Mouse (Mus musculus): ENCODE data around the gene Ptprt.

Ptprt gene

DNA sequence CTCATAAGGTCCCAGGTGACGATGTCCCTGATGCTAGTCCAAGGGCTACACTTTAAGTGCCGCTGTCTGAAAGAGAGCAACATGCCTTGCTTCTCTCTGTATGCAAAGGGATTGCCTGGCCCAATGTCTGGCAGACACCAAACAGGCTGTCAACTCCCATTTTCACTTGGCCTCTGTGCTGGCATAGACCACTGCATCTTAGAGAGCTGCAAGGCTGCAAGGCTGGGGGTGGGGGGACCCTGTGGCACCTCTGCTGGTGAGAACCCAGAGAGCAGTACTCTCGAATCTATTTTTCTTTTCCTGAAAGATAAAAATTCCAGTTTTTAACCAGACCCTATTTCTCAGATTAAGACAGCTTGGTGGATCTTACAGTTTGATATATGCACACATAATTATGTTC lies 69.6 kb downstream of the Ptprt start:
- DNase-seq (ENCODE audit: extremely low read depth, low read depth), result no peak

DNA sequence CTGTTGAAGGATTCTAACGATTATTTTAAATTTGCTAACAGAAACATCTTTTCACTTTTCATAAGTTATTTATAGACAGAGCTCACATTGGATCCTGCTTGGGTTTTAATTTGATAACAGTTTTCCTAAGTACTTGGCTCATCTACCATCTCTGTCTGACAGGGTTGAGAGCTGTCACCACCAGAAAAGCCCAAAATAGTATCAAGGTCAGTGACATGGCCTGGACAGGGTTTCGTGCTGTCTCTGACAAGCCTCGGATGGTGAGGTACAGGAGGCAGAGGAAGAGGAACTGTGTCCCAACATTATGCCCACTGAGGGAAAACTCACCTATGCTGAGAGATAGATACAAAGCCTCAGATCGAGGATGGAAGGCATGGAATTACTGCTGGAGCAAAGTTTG lies 79.3 kb downstream of the Ptprt start:
- DNase-seq (ENCODE audit: extremely low read depth, low read depth), result no peak

DNA sequence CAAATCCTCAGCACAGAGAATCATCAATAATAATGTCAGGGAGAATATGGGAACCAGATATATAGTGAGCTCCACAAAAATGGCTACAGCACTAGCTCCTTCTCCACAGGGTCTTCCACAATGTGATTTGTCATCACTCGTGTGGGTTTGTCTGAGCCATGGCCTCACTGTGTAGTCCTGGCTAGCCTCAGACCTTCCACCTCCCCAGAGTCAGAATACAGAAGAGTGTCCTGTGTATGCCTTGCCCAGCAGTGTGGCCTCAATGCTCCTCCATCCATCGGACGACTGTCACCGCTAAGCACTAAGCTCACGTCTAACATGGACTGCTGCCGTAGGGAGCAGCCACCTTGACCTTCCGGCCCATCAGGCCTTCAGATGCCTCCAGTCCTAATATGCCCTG lies 83.1 kb downstream of the Ptprt start:
- DNase-seq (ENCODE audit: extremely low read depth, low read depth), result no peak

DNA sequence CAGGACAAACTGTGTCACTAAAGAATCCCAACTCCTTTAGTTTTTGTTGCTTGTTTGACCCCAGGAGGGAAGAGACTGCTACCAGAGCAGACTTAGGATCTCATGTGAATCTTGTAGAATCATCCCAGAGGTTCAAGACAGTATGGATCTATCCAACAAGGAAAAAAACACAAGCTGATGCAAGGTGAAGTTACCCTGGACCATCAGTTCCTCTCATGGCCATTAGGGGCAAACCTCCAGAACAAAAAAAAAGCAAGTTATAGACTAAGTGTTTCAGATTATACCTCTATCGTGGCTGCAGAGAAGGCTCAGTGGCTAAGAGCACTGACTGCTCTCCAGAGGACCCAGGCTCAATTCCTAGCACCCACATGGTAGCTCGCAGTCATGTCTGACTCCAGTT lies 88.1 kb downstream of the Ptprt start:
- DNase-seq (ENCODE audit: extremely low read depth, low read depth), result no peak

DNA sequence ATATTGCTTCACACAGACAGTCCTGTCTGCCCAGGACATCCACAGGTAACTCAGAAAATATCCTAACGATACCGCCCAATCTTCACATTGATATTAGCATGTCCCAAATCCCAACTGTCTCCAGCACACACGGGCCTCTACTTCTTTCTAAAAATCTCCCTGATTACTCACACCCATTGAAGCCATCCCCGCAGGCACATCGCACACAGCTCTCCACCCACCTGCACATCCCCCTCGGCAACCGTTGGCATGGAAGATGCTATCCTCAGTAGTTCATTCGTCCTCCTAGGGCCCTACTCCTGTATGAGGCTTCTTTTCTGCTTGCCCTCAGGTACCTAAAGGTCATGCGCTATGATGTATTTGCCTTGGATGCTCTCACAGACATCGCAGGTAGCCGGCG lies 89.9 kb downstream of the Ptprt start:
- no peak for DNase-seq (ENCODE audit: extremely low read depth, low read depth)

DNA sequence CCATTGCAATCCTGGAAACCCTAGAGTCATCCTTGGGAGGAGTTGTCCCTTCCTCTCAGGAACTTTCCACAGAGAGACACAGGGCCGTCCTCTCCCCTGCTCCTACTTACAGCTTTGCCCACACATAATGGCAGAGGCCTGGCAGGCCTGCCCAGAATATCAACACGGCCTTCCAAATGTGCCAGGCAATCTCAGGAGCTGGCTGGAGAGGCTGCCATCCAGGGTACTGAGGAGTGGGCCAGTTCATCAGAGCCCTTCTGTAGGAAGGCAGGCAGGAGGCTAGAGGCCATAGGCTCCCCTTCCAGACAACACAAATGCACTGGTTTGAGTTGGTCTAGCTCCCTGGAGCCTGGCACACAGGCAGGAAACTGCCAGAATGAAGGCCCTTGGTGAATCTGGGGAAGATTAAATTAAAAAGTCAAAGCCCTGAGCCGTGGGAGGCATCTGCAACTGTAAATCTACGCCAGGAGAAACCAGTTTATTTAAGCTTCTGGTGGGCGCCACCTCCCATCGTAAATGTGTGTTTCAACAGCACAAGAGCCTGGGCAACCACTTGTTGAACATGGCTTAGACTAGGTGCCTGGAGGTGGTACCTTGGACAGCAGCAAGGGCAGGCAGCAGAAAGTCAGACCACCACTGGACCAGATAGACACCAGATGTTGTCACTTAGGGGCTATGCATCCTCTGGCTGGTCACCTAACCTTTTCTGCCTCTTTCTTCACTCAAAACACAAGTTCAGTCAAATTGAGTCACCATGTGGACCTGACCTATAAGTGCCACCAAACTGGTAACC lies 92.4 kb downstream of the Ptprt start:
- no peak for DNase-seq (ENCODE audit: extremely low read depth, low read depth)

DNA sequence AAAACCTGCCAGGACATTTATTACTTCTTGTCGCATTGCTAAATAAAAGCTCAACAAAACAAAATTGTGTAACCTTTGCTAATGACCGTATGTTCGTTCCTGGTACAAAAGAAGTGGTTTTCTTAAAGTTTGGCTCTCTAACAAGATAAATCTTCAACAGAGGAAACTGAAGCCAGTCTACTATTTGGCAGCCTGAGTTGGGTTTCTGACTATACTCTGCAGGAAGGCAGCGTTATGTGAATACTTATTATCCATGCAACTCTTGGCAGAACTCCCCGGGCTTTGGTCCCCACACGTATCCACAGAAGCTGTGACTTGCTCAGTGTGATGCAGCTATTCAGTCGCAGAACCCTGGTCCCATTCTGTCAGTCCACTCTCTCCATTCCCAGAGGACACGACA lies 112.6 kb downstream of the Ptprt start:
- no peak for DNase-seq (ENCODE audit: extremely low read depth, low read depth)

DNA sequence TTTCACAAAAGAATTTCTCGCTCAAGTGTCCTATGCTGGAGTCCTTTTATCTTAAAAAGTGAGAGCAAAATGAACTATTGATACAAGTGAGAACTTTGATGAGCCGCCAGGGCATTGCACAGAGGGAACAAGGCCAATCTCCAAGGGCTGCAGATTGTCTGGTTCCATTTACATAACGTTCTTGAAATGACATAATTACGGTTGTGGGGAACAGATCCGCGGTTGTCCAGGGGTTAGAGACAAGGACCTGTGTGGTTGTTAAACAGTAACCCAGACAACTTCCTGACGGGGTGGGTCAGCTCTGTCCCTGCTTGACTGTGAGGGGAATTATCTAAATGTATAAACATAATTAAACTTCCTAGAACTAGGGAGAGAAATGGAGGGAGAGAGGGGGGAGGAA lies 129.3 kb downstream of the Ptprt start:
- no peak for DNase-seq (ENCODE audit: extremely low read depth, low read depth)

DNA sequence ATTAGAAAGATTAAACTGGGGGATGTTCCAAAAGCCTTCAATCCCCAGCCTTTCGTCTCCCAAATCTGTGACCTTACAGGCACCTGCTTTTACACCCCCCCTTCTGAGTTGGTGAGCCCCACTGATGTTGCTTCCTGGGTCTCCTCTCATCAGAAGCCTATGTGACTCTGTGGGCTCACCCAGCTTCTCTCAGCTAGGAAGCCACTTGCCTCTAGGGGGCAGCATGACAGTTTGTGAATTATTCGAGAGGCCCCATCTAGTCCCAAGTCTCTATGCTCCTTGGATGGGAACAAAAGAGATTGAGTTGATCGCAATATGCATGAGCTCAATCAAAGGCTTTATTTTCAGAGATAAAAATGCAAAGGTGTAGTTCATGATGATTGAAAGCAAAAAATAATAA lies 132.0 kb downstream of the Ptprt start:
- DNase-seq (ENCODE audit: extremely low read depth, low read depth), result no peak

DNA sequence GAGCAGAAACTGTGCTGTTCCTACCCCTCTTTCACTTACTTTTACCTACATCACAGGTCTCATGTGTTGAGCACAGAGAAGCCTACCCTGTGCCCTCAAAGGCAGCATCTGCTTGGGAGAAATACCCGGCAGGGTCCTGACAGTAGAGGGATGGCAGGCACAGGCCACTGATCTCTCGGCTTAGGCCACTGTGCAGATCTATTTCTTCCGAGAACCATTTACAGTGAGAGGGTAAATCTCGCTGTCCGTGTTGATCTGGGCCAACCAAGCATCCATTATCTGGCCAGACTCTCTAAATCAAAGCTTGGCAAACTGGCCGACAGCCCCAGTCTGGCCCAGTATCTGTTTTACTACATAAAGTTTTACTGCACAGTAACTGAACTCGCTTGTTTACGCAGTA lies 145.0 kb downstream of the Ptprt start:
- no peak for DNase-seq (ENCODE audit: extremely low read depth, low read depth)

DNA sequence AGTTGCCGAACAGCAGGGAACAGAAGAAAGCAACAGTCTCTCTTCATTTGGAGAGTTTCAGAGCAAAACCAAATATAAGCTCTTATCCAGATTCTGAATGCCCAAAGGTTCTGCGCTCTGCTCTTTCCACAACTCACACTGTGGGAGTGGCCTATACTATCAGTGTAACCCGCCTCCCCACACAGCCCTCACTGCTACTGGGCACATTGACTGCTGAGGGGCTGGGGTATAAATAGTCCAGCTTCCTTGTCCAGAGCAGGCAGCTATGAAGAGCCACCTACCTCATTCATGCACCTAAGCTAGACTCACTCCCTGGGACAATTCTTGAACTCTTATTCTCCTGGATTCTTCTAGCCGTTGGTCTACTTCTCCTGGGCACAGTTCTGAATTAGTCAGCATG lies 147.9 kb downstream of the Ptprt start:
- no peak for DNase-seq (ENCODE audit: extremely low read depth, low read depth)

DNA sequence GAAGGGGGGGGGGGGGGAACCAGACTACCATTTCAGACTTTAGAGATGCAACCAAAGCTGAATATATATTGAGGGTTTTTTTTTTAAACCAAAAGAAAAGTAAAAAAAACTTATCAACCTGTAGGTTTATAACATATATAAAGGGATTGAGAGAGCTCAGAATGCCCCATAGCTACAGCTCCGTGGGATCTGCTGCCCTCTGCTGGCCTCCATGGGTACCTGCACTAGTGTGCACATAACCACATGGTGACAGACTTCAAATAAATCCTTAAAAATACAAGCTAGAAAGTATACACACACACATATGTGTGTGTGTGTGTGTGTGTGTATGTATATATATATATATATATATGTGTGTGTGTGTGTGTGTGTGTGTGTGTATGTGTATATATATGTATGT lies 148.9 kb downstream of the Ptprt start:
- DNase-seq (ENCODE audit: extremely low read depth, low read depth), result no peak

DNA sequence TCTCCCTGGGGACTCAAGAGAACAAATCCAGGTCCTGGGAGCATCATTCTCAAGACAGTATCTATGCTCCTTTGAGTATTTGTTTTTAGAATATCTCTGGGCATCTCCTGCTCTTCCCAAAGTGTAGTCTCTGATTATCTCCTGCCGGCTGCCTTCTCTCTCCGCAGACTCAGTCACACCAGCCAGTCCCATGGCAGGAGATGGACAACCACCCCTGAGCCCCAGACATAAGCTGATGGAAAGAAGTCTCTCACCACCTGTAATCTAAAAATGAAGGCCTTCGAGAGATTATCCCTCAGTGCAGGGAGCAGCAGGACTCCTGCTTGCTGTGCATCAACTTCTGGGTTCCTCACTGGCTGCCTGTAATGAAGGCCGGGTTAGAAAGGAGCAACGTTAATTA lies 151.9 kb downstream of the Ptprt start:
- DNase-seq (ENCODE audit: extremely low read depth, low read depth), result no peak

DNA sequence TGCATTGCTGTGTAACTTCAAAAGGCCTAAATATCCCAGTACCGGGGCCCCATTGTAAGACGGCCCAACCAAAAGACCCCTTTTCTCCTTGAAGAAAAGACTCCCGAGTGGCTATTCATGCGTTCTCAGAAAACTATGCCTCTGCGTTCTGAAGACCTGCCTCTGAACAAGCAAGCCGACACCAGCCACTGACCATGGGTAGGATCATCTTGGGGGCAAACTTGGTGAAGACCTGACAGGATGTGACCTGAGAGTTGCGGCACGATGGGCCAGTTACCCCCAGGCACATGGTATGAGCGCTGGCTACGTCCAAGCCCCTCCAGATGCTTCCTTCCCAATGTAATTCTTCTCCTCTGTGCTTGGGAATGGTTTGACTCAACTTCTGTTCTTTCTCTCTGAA lies 153.3 kb downstream of the Ptprt start:
- no peak for DNase-seq (ENCODE audit: extremely low read depth, low read depth)

DNA sequence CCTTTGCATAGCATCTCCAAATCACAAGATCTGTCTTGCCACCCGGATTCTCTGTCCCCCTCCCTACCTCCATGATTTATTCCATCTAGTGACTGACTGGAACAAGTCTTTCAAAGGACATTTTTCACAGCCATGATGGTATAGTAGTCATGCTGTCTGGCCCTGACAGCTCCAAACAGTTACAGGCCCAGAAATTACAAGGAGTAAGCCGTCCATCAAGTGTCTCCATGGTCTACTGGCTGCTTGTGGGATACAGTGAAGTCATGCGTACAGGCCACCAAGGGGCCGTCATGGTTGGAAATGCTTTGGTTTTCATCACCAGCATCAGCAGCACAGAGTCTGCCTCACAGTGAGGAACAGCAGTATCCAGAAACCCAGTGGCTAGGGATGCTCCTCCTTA lies 156.1 kb downstream of the Ptprt start:
- DNase-seq (ENCODE audit: extremely low read depth, low read depth), result no peak

DNA sequence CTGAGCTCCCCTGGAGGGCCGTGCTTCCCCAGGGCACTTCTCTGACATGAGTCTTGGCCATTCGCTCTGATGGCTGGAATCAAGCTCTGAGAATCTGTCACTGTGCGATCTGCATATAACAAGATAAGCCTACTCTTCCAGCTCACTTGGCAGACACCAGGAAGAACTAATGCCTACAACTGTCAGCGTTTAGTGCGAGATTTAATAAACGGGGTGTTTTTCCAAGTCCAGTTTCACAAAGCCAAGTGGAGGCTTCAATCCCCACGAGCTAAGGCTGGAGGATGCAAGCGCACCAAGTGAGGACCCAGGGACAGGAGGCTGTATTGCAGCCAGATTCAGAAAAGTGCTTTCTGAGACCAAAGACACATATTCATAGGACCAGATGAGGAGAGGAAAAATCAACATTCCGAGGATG lies 161.4 kb downstream of the Ptprt start:
- DNase-seq (ENCODE audit: extremely low read depth, low read depth), result no peak

DNA sequence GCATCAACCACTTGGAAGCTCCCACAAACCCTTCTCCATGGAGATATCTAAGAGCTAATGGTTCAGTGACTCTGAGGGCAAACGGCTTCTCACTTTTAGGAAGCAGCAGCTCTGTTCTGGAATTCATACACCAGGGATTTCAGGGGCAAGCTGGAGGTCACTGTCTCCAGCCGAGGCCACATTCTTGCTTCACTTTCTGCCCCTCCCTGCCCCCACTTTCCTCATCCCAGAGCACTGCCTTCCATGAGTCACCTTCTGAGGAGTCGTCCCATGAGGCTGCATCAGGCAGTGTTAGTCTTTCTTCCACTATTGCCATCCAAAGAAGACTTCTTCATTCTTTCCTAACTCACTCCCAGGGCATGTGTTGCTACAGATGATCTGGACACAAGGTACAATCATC lies 162.8 kb downstream of the Ptprt start:
- DNase-seq (ENCODE audit: extremely low read depth, low read depth), result no peak

DNA sequence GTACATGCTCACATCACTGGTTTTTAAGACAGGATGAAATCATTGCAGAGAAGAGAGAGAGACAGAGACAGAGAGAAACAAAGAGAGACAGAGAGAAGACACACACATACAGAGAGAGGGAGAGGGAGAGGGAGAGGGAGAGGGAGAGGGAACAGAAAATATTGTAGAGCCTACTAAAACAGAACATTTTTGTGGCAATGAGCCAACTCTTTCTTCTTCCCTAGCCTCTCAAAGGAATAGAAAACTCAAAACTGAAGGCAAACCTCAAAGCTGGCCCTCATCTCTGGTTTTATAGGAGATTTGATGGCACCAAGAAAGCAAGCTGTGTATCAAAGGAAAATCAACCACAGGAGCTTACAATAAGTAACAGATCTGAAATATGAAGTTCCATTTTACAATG lies 176.9 kb downstream of the Ptprt start:
- no peak for DNase-seq (ENCODE audit: extremely low read depth, low read depth)

DNA sequence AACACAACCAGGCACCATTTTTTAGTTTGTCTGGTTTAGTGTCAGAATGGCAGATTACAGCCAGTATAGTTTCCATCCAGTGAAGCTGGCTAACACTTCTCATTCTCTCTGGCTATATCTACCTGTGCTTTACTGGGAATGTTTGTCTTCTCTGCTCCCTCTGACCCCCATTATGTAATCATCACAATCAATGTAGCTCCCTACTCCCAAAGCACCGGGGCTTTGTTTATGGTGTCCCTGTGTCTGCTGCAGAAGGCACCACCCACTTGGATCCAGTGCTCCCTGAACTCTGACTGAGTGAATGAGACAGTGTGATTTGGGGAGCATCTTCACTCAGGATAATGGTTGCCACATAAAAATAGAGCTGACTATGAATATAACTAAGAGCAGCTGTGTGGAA lies 217.8 kb downstream of the Ptprt start:
- DNase-seq (ENCODE audit: extremely low read depth, low read depth), result no peak

DNA sequence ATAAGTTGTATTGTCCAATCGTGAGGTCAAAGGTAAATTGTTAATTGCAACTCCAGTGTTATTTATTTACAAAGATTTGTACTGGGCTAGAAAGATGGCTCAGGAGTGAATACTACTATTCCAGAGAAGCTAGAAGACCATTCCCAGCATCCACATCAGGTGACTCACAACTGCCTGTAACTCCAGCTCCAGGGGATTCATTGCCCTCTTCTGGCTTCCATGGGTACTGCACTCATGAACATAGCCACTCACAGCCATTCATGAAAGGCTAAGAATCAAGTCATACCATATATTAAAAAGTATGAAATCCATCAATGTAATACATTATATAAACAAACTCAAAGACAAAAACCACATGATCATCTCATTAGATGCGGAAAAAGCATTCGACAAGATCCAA lies 224.3 kb downstream of the Ptprt start:
- DNase-seq (ENCODE audit: extremely low read depth, low read depth), result no peak

DNA sequence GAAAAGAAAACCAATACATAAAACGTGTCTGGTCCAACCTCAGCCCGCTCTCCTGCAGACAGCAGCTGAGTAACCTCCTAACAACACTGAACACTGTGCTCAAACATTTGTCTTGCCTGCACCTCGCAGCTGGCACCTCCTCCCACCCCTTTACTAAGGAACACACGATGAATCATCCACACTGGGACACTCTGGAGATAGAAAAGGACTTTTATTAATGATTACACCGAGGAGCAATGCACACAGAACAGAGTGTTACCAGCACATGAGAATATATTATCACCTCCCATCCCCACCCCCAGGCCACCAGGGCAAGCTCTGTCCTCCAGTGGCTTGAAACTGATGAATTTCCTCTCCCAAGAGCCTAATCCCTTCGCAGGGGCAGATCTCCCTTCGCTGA lies 230.8 kb downstream of the Ptprt start:
- no peak for DNase-seq (ENCODE audit: extremely low read depth, low read depth)

DNA sequence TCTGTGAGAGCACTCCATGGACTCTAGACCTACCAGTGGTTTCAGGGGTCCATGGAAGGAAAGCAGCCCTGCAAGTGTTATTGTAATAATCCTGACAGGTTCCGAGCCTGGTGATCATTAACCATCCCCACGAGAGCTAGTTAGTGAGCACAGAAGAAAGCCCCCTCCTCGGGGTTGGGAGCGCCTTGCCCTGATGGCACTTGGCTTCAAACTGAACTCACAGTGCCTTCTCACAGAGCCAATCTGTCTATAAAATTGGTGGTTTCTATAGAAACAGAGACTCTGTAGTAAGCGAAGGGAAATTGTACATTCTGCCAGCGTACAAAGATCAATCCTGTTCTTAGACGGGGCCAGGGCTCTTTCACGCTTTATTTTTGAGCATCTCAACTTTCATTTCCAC lies 234.8 kb downstream of the Ptprt start:
- no peak for DNase-seq (ENCODE audit: extremely low read depth, low read depth)

DNA sequence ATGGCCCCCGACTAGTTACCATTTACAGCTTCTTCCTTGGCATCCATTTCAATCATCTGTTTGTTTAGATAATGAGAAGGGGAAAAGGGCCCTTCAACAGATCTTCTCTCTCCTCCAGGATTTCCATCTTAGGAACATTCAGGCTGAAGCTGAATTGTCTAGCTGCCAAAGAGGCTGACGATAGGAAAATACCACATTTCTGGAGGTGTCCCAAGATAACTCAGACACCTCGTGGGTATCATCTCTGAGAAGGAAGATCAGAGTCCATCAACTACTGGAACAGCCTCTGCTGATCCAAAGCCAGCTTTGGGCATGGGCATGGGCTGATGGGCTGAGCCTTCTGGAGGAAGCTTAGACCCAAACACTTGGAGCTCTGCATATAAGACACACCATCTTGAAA lies 242.8 kb downstream of the Ptprt start:
- DNase-seq (ENCODE audit: extremely low read depth, low read depth), result no peak

All from MEL-GATA-1-ER (cell line).